Mouse (Mus musculus) naive thymus-derived CD4-positive, alpha-beta T cell, adult 2 months (primary cell): ENCODE measurements around the gene Tmem234.

Experiments used
- DNase-seq: peaks from one replicate; pipeline ENCODE4 v3.0.0-alpha.2; 2011; ENCODE audit warnings: low read depth

The Tmem234 gene

DNA sequence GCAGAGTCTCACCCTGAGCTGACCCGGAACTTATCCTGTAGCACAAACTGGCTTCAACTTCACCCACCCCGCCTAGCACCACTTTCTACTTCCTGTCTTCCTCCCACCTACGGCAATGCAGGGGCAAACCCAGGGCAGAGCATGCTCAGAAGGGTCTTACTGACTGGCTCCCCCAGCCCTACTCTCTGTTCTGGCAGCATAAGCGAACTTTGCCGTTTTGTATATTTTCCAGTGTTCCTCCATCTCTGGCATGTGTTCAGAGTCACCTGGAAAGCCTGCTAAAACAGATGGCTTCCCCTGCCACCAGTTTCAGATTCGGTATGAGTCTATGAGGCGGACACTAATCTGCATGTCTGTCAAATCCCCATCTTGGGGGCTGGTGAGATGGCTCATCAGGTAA lies 20.1 kb upstream of the Tmem234 start:
- peak; percentile 56 for DNase-seq

DNA sequence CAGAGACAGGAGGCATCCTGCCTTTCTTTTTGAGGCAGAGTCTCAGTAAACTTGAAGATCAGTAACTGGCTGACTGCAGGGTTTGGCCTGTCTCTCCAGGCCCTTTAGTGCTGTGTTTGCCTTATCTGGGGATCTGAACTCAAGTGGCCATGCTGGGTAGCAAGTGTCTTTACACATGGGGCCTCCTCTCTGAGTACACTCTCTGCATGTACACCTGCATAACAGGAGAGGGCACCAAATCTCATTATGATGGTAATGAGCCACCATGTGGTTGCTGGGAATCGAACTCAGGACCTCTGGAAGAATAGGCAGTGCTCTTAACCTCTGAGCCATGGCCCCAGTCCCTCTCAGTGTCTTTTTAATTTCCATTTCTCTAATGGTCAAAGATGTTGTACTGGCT lies 18.2 kb upstream of the Tmem234 start:
- no peak for DNase-seq

DNA sequence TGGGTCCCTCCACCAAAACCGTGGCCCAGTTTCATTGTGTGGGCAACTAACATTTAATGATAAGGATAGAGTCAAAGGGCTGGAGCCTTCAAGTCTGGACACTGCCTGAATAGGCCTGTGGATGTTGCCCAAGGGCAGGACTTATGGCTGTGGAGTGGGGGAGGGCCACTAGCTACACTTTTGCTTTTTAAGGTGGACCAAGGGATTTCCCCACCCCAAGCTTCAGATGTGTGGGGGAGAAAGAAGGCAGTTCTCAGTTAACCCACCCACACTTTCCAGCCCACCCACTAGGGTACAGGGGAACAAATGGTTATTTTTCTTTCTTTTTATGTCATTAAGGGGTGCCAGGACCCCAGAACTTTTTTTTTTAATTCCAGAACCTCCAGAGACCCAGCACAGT lies 16.1 kb upstream of the Tmem234 start:
- peak; percentile 37 for DNase-seq

DNA sequence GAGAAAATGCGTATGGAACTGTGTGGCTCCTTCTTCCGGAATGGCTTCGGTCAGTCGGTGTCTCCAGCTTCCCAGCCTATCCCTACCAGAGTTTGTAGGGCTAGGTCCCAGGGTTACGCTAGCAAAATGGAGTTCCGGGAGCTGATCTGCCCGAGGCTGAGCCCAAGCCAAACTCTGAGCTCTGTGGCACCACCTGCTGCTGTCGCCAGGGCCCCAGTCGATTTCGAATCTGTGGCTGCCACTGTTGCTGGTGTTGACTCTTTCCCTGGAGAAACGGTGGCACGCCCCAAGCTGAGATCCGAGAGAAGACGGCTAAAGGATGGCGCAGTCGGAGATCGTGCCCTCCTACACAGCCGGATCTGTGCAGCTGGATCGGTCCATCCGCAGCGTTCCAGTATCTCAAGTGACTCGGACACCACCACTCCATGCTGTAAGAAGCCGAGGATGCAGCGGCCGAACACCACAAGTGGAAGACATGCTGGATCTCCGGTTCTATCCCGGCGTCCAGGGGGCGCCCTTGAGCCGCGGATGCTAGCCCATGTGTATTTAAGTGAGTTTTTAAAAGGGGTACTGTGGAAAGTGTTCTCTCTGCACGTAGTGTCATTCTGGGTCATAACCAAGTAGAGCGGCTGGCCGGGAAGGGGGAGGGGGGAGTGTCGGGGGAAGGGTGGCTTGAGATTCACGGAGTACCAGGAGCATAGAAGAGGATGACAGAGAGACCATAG lies 15.4 kb upstream of the Tmem234 start:
- peak; percentile 94 for DNase-seq

DNA sequence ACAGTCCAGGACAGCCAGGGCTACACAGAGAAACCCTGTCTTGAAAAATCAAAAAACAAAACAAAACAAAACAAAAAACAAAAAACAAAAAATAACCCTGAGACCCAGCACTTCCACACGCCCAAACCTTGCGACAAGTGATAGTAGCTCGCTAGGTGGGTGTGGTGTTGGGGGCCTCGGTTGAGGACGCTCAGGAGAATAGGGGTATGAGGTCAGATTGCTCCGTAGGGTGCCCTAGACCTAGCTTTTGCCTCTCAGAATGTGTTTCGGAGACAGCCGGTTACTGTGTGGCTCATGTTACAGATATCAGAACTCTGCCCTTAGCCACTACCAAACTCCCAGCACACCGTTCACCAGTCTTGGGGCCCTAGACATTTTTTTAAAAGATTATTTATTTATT lies 14.7 kb upstream of the Tmem234 start:
- no peak for DNase-seq

DNA sequence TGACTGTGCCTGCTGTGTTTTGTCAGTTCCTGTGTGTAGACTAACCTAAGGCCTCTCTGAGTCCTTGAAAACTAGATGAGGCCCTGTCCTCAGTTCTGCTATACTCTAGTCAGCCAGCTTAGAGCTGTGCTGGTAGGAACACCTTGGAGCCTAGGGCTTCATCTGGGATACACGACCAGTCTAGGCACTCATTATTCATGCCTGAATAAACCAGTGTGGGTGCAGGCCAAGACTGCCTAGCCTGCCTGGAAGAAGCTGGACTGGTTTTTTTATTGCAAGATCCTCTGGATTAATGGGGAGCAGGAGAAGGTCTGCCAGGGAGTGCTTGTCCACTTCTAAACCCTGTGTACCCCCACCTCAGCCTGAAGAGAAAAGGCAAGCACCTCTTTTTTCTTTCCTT lies 13.5 kb upstream of the Tmem234 start:
- no peak for DNase-seq

DNA sequence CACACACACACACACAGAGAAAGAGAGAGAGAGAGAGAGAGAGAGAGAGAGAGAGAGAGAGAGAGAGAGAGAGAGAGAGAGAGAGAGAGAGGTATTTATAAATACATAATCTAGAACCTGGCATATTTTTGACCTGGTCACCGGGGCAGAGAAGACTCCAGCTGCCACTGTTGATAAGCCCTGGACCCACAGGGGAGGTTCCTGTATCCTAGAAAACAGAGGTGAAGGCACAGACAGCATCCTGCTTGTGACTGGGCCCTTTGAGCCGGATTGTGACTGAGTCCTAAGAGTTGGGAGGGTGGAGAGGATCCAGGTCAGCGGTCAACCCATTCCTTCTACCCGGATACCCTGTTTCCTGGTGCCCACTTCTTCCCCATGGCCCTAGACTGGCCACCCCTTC lies 11.6 kb upstream of the Tmem234 start:
- no peak for DNase-seq

DNA sequence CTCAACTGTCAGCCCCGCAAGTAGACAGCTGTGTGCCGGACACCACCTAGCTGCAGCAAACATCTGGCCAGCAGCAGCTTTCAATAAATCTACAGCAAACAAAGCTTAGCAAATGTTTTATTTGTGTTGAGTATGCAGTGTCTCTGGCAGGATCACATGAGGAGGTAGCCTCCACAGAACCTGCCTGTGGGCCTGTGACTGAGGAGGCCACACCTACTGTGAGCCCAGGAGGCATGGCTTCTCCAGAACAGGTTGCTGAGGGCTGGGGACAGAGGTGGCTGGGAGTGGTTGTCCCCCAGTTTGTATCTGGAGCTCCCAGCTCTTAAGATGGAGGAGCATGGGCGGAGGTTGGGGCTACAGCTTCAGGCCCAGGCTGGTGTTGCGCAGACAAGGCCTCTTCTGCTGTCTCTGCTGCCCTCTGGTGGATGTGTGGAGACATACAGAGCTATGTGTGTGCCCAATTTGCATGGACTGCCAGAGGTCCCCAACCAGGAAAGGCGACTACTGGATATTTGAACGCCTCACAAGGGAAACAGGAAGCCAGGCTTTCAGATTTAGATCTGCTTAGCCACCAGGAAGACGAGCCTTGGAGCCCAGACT lies 8.1 kb downstream of the Tmem234 start:
- peak; percentile 92 for DNase-seq

DNA sequence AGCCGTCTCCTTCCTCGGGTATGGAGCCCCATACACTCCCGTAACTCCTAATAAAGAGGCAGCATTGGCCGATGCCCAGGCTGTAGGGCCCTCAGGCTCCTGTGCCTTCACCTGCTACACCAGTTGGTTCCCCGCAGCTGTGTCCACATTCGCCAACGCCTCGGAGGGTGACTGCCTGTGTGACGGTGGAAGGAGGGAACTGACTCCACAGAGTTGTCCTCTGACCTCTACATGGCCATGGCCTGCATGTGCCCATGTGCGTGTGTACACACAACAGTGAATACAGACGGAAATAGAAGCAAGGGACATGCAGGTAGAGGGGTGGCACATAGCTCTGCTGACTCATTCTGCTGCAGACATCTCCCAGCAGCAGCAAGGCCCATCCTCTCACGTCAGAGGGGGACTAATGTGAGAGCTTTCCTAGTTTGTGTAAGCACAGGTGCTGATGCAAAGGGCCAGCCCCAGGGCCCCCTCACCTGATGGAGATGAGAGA lies 8.7 kb downstream of the Tmem234 start:
- DNase-seq, result no peak

DNA sequence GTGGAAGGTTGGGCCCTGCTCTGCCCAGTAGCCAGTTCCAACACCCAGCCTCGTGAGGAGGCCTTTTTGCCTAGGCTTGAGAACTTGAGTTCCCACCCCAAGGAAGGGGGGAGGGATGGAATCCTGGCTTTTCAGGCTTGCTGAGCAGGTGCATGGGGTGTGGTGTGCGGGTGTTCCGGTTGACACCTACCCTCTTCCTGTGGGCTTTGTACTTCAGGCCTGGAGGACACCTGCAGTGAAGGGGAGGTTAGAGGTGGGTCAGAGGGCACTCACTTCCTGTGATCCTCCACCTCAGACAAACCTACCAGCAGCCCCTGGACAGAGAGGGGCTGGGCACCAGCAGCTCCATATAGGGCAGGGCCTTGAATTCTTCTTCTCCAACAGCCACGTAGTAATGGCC lies 9.6 kb downstream of the Tmem234 start:
- DNase-seq, result peak; percentile 61

DNA sequence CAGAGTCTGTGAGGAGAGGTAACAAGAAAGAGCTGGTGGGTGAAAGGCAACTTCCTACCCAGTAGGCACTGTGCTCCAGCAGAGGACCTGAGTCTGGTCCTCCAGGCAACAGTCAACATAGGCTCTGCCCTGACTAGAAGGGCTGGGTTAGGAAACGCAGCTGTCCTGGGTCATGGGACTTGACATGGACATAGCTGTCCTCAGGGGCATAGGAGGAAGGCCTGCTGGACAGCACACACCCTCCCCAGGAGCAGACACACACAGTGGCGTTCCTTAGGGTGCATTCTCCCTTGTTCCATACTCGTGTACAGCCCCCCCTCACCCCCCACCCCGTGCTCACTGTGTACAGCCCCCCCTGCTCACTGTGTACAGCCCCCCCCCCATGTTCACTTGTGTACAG lies 10.0 kb downstream of the Tmem234 start:
- DNase-seq, result no peak

DNA sequence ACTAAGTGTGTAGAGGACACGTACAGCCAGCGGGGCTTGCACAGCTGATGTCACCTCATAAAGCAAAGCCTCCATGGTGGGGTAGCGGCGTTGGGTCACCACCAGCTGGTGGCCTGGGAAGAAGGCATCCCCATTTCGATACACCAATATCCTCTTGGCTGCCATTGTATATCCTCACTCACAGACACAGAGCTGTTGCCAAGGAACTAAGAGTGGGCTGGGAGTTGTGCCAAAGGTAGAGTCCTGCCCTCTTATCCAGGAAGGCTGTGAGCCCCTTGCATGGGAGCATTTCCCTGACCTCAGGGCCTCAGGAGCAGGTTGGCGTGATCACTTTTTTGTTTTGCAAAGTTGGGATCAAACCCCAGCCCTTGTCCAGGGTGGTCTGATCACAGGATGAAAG lies 13.6 kb downstream of the Tmem234 start, which contains the start of gene Dcdc2b:
Gene Dcdc2b (minus strand): TSS at position 165 of the 400 bp plus-strand sequence.
- DNase-seq, result no peak

DNA sequence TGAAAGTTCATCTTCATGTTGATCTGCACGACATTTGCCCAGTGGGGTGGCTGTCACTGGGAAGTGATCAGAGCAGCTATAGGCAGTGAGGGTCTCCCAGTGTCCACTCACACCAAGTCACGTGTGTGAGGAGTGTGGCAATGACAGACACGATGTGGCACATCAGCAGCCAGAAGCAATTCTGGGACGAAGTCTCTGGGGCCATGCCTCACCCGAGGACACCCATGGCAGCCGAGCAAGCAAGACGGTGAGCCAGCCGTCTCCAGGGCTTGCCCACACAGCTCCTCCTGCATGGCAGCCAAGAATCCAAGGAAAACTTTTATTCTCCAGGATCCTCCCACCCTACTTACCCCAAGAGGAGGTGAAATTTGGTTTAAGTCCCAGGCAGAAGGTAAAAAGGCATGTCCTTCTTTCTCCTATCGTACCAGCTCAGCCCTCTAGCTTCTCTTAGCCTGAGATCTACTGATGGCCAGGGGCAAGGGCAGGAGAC lies 15.4 kb downstream of the Tmem234 start:
- no peak for DNase-seq

DNA sequence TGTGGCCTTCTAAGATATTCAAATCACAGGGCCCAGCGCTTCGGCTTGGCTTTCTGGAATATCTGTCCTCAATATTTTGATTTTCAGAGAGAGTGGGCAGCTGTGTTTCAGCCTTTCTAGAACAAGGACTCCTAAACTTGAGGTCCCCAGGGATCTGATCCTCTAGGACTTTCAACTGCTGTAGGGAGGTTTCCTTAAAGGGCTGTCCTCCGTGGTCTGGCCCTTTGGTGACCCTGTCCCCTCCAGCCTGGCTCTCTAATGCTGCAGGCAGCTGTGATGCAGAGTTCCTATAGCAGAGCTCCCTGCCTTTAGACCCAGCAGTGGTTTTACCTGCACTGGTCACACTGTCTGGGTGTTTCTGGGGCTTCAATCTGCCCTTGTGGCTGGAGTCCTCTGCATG lies 16.2 kb downstream of the Tmem234 start:
- DNase-seq, result no peak

DNA sequence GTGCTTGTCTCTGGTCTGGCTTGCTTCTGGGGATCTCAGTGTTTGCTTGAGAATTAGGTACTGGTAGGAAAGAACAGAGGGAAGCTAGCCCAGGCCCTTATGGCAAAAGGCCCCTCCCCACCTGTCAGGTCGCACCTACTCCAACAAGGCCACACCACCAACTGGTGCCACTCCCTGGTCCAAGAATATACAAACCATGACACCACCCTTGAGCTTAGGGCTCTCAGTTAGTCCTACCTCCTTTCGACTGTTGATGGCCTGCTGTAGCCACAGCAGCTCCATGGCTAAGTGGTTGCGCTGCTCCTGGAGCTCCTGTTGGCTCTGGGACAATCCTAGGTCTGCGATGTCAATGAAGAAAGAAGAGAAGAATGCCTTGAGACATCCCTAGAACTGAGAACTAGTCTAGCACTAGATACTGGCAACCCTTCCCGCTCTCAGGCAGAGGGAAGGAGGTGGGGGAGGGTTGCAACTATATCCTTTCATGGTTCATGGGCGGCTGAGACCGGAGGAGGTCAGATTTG lies 16.7 kb downstream of the Tmem234 start:
- DNase-seq, result no peak

DNA sequence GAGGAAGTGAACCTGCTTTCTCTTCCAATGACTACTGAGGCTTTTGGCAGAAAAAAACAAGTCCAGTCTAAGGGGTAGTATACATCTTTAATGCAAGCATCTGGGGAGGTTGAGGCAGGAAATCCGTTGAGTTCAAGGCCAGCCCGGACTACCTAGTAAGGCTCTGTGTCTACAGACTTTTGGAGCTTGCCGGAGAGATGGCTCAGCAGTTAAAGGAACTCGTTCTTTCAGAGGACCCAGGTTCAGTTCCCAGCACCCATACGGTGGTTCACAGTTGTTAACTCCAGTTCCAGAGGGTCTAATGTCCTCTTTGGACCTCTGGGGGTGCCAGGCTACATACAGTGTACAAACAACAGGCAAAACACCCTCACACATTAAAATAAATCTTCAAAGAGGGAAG lies 17.6 kb downstream of the Tmem234 start:
- DNase-seq, result no peak

DNA sequence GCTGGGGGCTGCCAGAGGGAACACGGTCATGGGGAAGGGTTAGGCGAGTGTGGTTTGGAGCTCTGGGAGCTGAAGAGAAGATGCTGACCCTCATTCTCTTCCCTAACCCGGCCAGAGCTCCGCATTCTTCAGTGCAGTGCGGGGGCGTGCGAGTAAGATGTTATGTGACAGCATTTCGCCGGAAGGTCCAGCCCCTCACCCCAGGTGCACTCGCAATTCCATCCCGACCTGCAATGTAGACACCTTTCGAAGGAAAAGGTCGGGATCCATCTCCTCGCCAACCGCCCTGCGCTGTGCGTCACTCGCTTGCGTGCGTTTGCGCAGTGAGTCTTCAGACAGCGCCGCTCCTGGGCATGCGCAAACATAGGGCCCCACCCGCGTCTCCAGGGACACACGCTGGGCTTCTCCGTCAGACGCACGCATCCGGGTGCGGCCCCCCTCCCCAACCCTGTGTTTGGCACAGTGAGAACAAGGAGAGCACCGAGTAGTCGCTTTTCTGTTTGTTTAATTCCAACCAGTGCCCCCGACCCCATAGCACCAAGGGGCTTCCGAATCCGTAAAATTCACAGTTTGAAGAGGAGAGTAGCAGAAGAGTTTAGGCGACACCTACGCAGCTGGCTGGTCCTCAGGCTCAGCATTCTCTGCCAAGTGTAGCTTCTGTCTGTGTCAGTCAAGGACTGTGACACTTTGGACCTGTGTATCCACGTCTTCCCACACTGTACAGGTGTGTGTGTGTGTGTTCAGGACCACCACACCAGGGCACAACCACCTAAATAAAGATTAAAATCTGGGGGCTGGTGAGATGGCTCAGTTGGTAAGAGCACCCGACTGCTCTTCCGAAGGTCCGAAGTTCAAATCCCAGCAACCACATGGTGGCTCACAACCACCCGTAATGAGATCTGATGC lies 18.6 kb downstream of the Tmem234 start, which contains the start of gene Iqcc:
Gene Iqcc (minus strand): TSS at position 314 of the 906 bp plus-strand sequence.
- peak; percentile 96 for DNase-seq

DNA sequence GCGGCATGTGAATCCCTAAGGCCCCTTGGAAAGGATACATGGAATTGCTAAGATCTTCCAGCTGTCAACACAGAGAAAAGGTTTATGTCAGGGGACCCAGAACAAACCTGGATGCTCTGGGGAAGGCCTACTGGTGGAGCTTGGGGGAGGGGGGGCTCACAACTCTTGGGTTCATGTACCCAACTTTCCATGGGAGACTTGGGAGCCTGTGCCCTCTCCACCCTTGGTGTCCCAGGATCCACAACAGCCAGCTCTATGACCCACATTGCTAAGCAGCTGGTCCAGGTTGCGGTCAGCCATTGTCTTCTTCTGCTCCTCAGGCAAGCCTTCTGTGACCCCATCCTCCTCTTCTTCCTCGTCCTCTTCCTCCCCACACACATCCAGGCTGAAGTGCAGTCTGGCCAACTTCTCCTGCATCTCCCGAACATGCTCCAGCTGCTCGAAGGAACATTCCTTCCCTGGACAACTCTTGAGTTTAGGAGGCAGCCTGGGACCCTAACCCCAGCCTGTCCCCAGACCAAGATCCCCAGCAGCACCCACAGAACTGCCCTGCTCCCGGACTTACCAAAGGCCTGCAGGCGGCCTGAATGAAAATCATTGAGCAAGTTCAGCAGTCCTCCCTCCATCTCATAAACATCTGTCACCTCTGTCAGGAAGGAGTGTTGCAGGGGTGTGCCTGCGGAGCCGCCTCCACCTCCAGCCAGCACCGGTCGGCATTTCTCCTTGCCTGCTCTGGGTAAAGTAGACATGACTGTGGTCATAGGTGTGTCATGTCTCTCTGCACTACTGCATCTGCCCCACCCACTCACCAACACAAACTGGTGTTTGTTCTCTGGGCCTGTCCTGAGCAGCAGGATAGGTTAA lies 20.2 kb downstream of the Tmem234 start:
- DNase-seq, result no peak

DNA sequence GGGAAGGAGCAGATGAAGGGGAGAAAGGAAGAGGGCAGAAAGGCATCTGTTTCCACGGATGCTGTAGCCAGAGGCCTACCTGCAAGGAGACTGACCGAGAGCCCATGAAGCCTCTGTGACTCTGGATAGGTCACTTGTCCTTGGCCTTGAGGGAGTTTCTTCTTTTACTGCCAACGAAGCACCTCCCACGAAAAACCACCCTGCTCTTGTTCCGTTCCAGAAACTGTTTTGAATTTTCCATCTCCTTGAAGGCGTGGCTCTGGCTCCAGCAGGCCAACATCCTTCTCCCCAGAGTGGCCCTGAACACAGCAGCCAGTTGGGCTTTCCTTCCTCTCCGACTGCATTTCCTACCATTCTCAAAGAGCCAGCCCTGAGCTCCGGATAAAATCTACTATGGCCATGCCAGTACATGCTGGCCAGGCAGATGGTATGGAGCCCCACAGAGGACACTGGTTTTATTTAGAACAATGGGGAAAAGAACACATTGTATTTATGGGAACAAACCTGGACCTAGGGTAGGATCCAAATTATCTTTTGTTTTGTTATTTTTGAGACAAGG lies 20.9 kb downstream of the Tmem234 start:
- DNase-seq, result no peak

DNA sequence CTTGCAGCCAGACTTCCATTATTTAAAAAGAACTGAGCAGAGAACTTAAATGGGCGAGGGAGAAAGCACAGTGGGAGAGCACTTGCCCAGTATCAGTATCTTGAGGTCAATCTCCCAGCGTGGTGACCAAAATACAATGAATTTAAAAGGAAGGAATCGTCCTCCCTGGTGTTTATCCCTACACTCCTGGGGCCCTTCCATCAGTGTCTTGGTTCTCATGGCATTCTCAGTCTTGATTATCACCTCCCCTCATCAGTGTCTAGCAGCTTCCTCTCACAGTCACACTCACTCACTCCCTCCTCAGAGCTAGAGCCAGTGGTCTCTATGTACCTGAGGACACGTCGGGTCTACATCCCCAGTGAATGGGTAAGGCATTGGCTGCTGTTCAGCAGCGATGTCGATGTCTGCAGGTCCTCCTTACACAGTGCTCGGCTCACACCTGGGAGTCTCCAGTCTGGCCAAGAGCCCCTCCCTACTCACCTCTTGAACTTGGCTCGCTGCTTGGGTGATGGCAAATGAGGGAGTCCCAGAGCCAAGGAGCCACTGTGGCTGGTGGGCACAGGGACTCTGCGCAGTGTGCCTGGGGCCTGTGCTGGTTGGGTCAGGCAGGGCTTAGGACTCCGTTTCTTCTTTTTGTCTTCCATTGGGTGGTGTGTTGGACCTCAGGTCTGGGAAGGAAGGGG lies 21.8 kb downstream of the Tmem234 start:
- no peak for DNase-seq
